Mouse (Mus musculus) left cerebral cortex, postnatal 14 days (tissue): ENCODE measurements around the gene Diras2. TPM values are rescaled to one million over a fixed set of nuclear protein-coding genes. Genes with fewer than 3 reads are reported as not detected.

Experiments
- DNase-seq, 2 experiments: peaks; one replicate each; pipeline ENCODE4 v3.0.0; 2021 to 2022; ENCODE audit warnings: low spot score in 2 of 2, mixed read lengths in 1 of 2
- intact Hi-C: fragments of 180-260 bp; cut with DNase I; formaldehyde crosslinking; loops from one replicate; pipeline ENCODE4 v1.15.1; 2025
- total RNA-seq, 2 experiments: library from RNA; stranded (reverse); gene quantifications; 2 replicates each; pipeline ENCODE4 v1.2.3; 2021

Gene Diras2
- total RNA-seq, 2 experiments from 2014 or later, result 148 to 176 TPM

- no peak for DNase-seq
- intact Hi-C loops, result loop anchor here (10.0 kb wide), 1 partner anchor 307 kb away; no protein-coding TSS in a partner anchor
These were observed 30.5 kb upstream of the Diras2 start for GRCm38 (mm10) chr13:52561367-52562165.

DNA sequence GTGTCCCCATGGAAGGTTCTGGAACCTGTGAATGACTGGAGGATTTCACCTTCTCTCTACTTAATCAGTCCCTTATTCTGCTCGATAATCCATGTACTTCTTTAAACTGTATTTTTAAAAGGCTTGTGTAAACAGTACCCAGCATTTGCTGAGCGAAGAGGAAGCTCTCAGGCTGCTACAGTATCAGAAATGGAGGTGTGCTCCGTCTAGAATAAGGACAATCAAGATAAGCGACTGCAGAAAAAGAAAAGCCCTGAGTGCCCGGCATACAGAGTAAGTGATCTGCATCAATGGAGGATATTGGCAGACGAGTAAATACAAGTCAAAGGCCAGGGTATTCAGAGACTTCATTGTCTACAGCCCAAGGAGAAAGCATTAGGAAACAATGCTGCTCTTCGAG lies 26.3 kb upstream of the Diras2 start:
- intact Hi-C loops, result no loop called here
- no peak for DNase-seq

GRCm38 (mm10) chr13:52554722-52555121 lies 23.6 kb upstream of the Diras2 start:
- intact Hi-C loops, result no loop called here

GRCm38 (mm10) chr13:52552822-52553477 lies 21.9 kb upstream of the Diras2 start:
- intact Hi-C loops, result no loop called here
- no peak for DNase-seq

More at GRCm38 (mm10) chr13:52554722-52555121, 23.6 kb upstream of the Diras2 start:
- no peak for DNase-seq

DNA sequence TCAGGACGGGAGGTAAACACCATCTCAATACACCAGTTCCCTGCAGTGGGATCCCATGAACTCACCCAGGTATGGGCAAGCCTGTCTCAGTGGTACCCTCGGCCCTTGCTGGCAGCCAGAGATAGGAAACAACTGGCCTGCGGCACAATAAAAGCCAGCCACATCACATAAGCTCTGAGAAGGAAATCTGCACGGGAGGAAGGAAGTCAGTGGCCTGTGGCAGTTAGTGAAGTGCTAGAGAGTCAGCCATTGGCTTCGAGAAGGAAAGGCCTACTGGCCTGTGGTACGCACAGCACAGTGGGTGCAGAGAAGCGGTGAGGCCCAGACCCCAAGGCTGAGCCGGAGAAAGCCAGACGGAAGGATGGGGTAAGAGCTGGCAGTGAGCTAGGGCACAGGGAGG lies 20.2 kb upstream of the Diras2 start:
- intact Hi-C loops, result no loop called here
- DNase-seq, result no peak

DNA sequence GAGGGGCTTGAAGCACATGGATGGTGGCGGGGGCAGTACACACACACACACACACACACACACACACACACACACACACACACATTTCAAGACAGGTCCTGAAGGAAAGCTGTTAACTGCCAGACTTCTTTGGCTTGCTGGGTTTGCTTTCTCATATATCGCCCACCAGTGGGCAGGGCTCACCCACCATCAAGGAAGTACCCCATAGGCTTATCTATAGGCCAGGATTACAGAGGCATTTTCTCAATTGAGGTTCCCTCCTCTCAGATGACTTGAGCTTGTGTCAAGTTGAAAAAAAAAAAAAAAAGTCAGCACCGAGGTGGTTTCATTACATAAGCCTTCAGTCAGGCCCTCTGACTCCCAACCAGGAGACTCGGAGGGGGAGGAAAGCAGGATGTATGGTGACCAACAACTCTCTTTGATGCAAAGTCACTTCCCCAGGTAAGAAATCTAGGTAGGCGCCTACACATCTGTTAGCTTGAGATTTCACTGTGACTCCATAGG lies 19.7 kb upstream of the Diras2 start:
- DNase-seq, result no peak
- intact Hi-C loops, result no loop called here

- intact Hi-C loops, result no loop called here
- DNase-seq, result no peak
These were observed 15.2 kb upstream of the Diras2 start for GRCm38 (mm10) chr13:52546288-52546687.

- DNase-seq, result no peak
- intact Hi-C loops, result no loop called here
These were observed 11.6 kb upstream of the Diras2 start for GRCm38 (mm10) chr13:52542636-52543035.

DNA sequence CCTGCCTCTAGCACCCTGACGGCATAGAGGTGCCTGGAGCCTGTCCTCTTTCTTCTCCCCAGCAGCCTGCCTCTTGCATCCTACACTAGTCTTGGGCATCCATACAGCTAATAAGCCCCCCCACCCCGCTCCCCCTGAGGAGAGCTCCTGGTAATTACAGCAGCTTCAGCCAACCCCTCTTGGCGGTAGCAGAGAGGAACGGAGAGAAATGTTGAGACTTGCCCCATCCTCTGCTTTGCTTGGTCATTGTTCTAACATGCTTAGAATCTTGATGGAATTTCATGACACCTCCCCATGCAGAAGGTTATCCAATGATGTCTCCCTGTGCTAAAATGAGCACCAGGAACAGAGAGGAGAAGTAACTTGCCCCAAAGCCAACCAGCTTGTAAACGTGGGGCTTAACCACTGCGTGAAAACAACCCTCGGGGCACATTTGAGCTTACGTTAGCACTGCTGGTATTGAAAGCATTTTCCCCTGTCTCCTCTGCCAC lies 11.0 kb upstream of the Diras2 start:
- intact Hi-C loops, result no loop called here
- no peak for DNase-seq

GRCm38 (mm10) chr13:52541385-52542035 lies 10.4 kb upstream of the Diras2 start:
- intact Hi-C loops, result no loop called here
- DNase-seq, result no peak

DNA sequence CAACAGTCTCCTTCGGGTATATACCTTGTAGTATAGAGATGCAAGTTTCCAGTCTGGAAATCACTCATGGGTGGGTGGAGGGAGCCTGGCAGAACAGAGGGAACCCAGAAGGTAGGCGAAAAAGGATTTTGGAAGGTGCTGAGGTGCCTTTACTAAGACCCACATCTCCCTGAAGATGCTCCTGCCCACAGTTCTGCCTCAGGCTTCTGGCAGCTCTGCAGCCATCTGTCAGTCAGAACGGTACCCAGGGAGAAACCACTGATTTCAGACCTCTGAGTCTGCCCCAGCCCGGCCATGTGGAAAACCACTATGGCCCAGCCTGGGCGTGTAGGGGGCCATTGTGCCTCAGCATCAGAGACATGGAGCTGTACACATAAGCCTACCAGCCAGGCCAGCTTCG lies 8.4 kb upstream of the Diras2 start:
- no peak for DNase-seq
- intact Hi-C loops, result loop anchor here (5.0 to 10.0 kb wide), 2 partner anchors 83 to 695 kb away; partner anchors contain the start of gene Gadd45g

- intact Hi-C loops, result loop anchor here (5.0 to 10.0 kb wide), 2 partner anchors 84 to 694 kb away; partner anchors contain the start of gene Gadd45g
- no peak for DNase-seq
These were observed 7.6 kb upstream of the Diras2 start for GRCm38 (mm10) chr13:52538588-52539116.

DNA sequence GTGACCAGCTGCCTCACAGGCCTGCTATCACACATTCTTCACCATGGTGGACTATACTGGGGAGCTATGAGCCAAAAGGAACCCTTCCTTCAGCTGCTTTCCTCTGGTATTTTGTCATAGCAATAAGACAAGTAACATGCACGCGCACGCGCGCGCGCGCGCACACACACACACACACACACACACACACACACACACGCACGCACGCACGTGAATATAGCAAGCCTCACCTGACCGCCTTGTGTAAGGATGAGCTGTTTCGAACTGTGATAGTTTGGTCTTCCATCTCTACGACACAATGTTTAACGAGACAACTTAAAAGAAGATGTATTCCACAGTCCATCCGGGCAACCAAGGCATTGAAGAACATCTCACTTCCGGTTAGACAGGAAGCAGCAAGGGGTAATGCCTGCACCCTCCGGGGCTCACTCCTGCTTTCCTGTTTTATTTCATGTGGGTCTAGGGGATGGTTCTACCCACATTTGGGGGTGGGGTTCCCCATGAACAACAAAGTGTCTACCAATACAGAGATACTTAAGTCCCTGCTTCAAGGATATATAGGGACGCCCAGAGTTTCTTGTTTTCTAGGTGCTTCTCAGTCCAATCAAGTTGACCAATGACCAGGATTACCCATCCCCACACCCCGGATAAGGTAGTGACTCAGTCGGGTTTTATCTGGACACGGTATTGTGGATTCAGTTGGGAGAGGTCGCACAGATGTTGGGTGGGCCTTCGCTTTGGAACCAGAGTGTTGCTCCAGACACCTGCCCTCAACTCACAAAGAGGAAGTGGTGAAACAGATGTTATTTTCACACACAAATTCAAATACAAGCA lies 6.9 kb upstream of the Diras2 start:
- intact Hi-C loops, result loop anchor here (5.0 to 10.0 kb wide), 2 partner anchors 84 to 693 kb away; partner anchors contain the start of gene Gadd45g
- DNase-seq, result no peak

- intact Hi-C loops, result loop anchor here (5.0 to 10.0 kb wide), 2 partner anchors 87 to 691 kb away; partner anchors contain the start of gene Gadd45g
- DNase-seq, result peak; percentile 47 to 68
These were observed 4.5 kb upstream of the Diras2 start for GRCm38 (mm10) chr13:52535542-52535941.

- no peak for DNase-seq
- intact Hi-C loops, result loop anchor here (10.0 kb wide), 1 partner anchor 689 kb away; the partner anchor contains the start of gene Gadd45g
These were observed 2.6 kb upstream of the Diras2 start for GRCm38 (mm10) chr13:52533644-52534043.

DNA sequence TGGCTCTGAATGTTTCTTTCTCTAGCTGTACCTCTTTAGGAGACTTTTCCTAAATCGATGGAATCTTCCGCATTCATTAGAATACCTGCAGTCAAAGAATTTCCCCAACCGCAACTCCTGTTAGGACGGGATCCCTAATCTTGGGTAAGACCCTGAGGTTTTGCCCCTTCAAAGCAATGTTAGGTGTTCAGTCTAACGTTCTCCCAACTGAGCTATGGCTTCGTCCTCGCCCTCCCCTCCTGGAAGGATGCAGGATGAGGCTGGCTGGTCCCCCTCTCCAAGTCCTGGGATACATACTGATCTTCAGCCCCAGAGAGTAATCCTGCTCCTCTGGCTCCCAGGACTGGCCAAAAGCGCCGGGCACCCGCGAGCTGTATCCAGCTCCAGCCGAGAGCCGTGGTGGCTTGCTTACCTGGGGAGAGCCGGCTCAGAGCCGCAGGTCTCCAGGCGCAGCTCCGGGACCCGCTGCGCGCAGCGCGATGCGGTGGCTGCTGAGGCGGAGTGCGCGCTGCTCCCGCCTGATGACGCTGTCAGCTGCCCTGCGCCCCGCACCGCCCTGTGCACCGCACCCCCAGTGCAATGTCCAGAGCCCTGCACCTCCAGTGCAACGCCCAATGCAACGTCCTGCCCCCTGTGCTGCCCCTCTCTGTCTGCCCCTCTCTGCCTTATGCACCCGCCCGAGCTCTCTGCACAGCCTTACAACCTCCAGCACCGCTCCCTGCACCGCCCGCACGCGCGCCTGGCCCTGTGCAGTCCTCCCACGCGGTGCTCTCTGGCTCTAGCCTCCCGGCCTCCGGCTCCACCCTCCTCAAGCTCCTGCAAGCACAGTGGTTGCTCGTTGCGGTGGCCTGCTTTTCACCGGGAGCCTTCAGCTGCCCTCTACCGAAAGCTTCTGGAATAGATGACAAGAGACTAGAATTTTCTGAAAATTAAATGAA lies 802 bp downstream of the Diras2 start:
- intact Hi-C loops, result loop anchor here (2.0 to 10.0 kb wide), 3 partner anchors 255 to 685 kb away; partner anchors contain the start of gene Gadd45g

More for the DNA sequence above, 802 bp downstream of the Diras2 start:
- DNase-seq, result peak; percentile 86 to 88
